Mouse (Mus musculus) heart, embryonic 14.5 days (tissue): Measurements from ENCODE around the gene Ppme1. TPM values are rescaled to one million over a fixed set of nuclear protein-coding genes. Genes with fewer than 3 reads are reported as not detected.
A peak's percentile ranks its signal among the peaks of the same experiment; 100 is the strongest.

Source experiments
- ATAC-seq: fragments of 200-750 bp; cut with Nextera tagmentation; 2 replicates; pipeline ENCODE4 v1.8.0; 2017; ENCODE audit warnings: low read depth, moderate TSS enrichment; ENCODE audit not compliant: insufficient number of reproducible peaks, insufficient read depth, low FRiP score
- H3K27ac ChIP-seq, 2 experiments: fragments of 200-500 bp in 1 of 2; fragments of 300-500 bp in 1 of 2; sonication (generic) in 1 of 2; replicated peaks in 1 of 2; 2 replicates each; pipeline ENCODE4 v1.5.1; 2012 to 2014; ENCODE audit warnings: low read depth in 2 of 2, low read length in 2 of 2, control low read depth in 1 of 2, mild to moderate bottlenecking in 1 of 2, mixed read lengths in 1 of 2; ENCODE audit not compliant: control insufficient read depth in 1 of 2, insufficient read depth in 1 of 2
- H3K27me3 ChIP-seq: fragments of 300-500 bp; sonication (generic); 2 replicates; pipeline ENCODE4 v1.6.1; 2014; ENCODE audit warnings: mild to moderate bottlenecking, low read length, control low read depth; ENCODE audit not compliant: control insufficient read depth, insufficient read depth
- H3K36me3 ChIP-seq: fragments of 300-500 bp; sonication (generic); 2 replicates; pipeline ENCODE4 v1.6.1; 2014; ENCODE audit warnings: mild to moderate bottlenecking, control low read depth, low read length, mixed read lengths; ENCODE audit not compliant: control insufficient read depth, insufficient read depth
- H3K4me1 ChIP-seq, 2 experiments: fragments of 200-500 bp in 1 of 2; fragments of 300-500 bp in 1 of 2; sonication (generic) in 1 of 2; 2 replicates each; pipeline ENCODE4 v1.6.1; 2012 to 2014; ENCODE audit warnings: low read length in 2 of 2, control low read depth in 1 of 2, mixed read lengths in 1 of 2; ENCODE audit not compliant: control insufficient read depth in 2 of 2, insufficient read depth in 2 of 2
- H3K4me2 ChIP-seq: fragments of 300-500 bp; sonication (generic); 2 replicates; pipeline ENCODE4 v1.6.1; 2014; ENCODE audit warnings: mild to moderate bottlenecking, low read length
- H3K4me3 ChIP-seq, 2 experiments: fragments of 200-500 bp in 1 of 2; fragments of 300-500 bp in 1 of 2; sonication (generic) in 1 of 2; 2 replicates each; pipeline ENCODE4 v1.5.1; 2012 to 2014; ENCODE audit warnings: low read length in 2 of 2, mild to moderate bottlenecking in 2 of 2, control low read depth in 1 of 2, low read depth in 1 of 2, moderate library complexity in 1 of 2; ENCODE audit not compliant: control insufficient read depth in 1 of 2, insufficient read depth in 1 of 2
- H3K9ac ChIP-seq: fragments of 300-500 bp; sonication (generic); 2 replicates; pipeline ENCODE4 v1.6.1; 2014; ENCODE audit warnings: mild to moderate bottlenecking, low read length
- H3K9me3 ChIP-seq: fragments of 300-500 bp; sonication (generic); 2 replicates; pipeline ENCODE4 v1.6.1; 2016; ENCODE audit warnings: low read length, control low read depth; ENCODE audit not compliant: control insufficient read depth
- WGBS: fragments of 180-500 bp; shearing (Covaris S2); extraction: QIAGEN DNeasy Blood & Tissue Kit; methylation state at CpG from one replicate; pipeline ENCODE4 v1.1.7; 2014; 5-methylcytosine and 5-hydroxymethylcytosine counted together
- polyA plus RNA-seq: library from polyadenylated mRNA; unstranded; fragments of >200 nt; fragmentation: Nextera tagmentation; extraction: Ambion mirVana; gene quantifications from 2 replicates; pipeline ENCODE4 v1.2.1, GENCODE M21; 2014

Gene Ppme1
- polyA plus RNA-seq, 1 experiment from 2014 or later, result 57.5 TPM

DNA sequence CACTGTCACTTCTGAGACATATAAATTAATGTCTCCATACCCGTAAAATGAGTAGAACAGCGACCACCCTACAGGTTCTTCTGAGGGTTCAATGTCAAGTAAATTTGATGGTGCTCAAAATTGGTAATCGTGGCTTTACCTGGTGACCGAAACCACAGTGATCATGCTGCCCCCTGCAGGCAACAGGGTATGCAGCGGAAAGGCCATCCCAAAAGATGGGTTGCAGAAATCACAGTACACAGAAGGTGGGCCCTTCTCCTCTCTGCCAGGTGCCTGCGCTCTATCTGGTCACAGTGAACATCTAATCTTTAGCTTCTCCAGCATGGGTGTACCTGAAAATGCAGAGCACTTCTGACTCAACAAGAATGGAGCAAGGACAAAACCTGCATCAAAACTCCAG lies 46.6 kb downstream of the Ppme1 start:
- 71% methylated on average over 6 of the region's 6 CpGs for WGBS
- ATAC-seq, result no peak
- H3K4me1 ChIP-seq, result no peaks in the 10 kb centered on the region; a peak in 2 of 4 replicates
- no peak overlapping the region for H3K9ac ChIP-seq
- H3K4me2 ChIP-seq, result no peak overlapping the region
- no peaks in the 10 kb centered on the region for H3K9me3 ChIP-seq
- H3K27ac ChIP-seq, result no peak overlapping the region
- H3K36me3 ChIP-seq, result peaks cover 47% of the 10 kb centered on the region
- no peak overlapping the region for H3K4me3 ChIP-seq
- no peaks in the 10 kb centered on the region for H3K27me3 ChIP-seq

DNA sequence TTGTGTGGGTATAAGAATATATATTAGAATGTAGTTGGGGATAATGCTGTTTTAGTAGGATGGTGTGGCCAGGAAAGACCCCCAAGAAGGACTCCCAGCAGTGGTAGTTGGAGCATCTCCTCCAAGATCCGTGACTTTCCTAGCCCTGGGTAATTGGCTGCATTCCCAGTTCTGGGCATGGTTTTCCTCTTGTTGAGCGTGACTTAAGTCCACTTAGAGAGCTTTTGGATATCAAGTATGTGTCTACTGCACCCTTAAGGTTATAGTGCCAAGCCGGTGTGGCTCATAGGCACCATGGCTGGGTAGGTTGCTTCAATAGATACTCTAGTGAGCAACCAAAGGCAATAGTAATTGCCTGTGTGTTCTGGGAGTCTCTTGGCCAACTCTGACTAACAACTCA lies 48.4 kb downstream of the Ppme1 start:
- no peak for ATAC-seq
- 37% methylated on average over 3 of the region's 3 CpGs for WGBS

DNA sequence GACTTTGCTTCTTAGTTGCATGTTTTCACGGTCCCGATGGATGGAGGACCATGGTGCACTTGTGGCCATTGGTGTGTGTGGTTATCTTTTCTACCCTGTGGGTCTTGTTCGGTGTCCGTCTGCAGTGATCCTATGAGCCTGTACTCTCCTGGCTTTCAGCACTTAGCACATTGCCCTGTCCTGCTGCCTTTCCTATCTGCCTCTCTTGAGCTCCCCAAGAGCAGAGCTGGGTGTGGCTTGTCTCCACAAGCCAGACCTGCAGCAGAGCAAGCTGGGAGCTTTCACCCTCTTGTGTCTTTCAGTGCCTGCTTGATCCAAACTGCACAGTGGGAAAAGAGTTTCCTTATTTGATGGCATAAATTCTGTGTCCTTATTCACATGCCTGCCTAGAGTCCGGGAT lies 54.6 kb downstream of the Ppme1 start:
- Histone ChIP-seq H3K27ac (no peak overlapping the region), H3K27me3 (no peaks in the 10 kb centered on the region), H3K9ac (no peak overlapping the region), H3K36me3 (peaks cover 14% of the 10 kb centered on the region; the same call in 1 of the 2 replicates), H3K4me2 (no peak overlapping the region), H3K4me1 (no peaks in the 10 kb centered on the region), H3K9me3 (no peaks in the 10 kb centered on the region), H3K4me3 (no peak overlapping the region)
- no peak for ATAC-seq
- 49% methylated on average over 5 of the region's 5 CpGs for WGBS

More for the DNA sequence above, 48.4 kb downstream of the Ppme1 start:
- Histone ChIP-seq H3K36me3 (peaks cover 41% of the 10 kb centered on the region), H3K4me1 (no peaks in the 10 kb centered on the region; a peak in 2 of 4 replicates), H3K4me2 (no peak overlapping the region), H3K27me3 (no peaks in the 10 kb centered on the region), H3K9ac (no peak overlapping the region), H3K4me3 (no peak overlapping the region), H3K27ac (no peak overlapping the region), H3K9me3 (no peaks in the 10 kb centered on the region)

DNA sequence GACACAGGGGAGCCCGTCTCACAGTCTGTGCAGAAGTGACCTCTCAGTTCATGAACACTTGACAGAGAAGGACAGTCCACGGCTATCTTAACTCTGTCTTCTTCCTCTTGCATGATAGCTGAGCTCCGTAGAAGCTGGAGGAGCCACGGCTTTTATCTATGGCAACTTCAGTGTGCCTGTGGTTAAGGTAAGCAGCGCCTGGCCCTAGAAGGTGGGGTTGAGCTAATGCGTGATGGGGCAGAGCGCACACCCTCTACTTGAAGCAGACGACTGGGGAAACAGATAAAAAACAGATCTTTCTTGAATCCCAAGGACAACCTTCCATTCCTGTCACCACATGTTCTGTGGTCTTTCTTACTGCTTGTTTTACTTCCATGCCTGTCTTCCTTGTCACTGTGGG lies 55.2 kb downstream of the Ppme1 start:
- Histone ChIP-seq H3K4me1 (no peaks in the 10 kb centered on the region), H3K4me3 (no peak overlapping the region), H3K9ac (no peak overlapping the region), H3K9me3 (no peaks in the 10 kb centered on the region), H3K27ac (no peak overlapping the region), H3K36me3 (peaks cover 14% of the 10 kb centered on the region; the same call in 1 of the 2 replicates), H3K4me2 (no peak overlapping the region), H3K27me3 (no peaks in the 10 kb centered on the region)
- no peak for ATAC-seq
- 52% methylated on average over 8 of the region's 8 CpGs for WGBS

DNA sequence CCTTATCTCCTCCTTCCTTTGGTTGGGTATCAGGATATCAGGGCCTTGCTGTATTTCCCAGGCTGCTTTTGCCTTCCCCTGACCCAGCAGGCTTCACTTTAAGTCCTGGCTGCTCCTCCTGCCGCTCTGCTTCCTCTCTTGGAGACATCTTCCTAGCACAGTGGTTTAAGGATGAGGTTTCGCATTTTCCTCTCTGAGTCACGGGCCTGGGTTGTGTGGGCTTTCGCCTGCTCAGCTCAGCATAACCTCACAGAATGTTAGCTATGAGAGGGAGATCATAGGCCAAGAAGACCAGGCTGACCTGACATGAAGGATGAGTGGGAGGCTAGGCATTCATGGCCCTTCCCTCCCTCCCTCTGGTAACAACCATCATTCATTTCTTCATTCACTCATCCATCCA lies 59.4 kb downstream of the Ppme1 start:
- peaks cover 14% of the 10 kb centered on the region; the same call in 1 of the 2 replicates for H3K36me3 ChIP-seq

DNA sequence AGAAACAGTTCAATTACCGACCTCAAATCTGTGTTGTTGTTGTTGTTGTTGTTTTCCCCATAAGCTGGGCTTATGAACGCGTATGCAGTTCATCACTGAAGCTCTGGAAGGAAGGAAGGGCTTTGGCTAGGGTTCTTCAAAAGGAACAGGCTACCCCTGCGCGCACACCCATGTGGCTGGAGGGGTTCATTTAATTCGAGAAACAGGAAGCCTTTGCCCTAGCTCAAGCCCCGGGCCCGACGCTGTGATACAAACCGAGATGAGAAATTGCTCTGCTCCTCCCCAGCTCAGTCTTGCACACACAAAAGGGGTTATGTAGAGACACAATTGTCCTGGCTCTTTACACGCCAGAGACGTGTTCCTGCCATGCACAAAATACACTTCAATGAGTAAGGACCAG lies 61.8 kb downstream of the Ppme1 start:
- no peaks in the 10 kb centered on the region for H3K27me3 ChIP-seq
- H3K4me1 ChIP-seq, result peaks cover 13 to 17% of the 10 kb centered on the region in 2 experiments
- H3K9ac ChIP-seq, result no peak overlapping the region
- H3K4me3 ChIP-seq, result no peak overlapping the region
- H3K4me2 ChIP-seq, result no peak overlapping the region
- H3K27ac ChIP-seq, result peak overlapping the region in 1 of 2 experiments; percentile 28; a peak in 3 of 4 replicates
- H3K36me3 ChIP-seq, result peaks cover 11% of the 10 kb centered on the region
- no peak for ATAC-seq
- H3K9me3 ChIP-seq, result no peaks in the 10 kb centered on the region
- 69% methylated on average over 12 of the region's 12 CpGs for WGBS

More for the DNA sequence above, 59.4 kb downstream of the Ppme1 start:
- Histone ChIP-seq H3K27me3 (no peaks in the 10 kb centered on the region), H3K9ac (no peak overlapping the region), H3K4me2 (no peak overlapping the region), H3K9me3 (no peaks in the 10 kb centered on the region), H3K4me3 (no peak overlapping the region), H3K27ac (no peak overlapping the region), H3K4me1 (peaks cover 13 to 17% of the 10 kb centered on the region in 2 experiments)
- no peak for ATAC-seq
- WGBS, result 61% methylated on average over 4 of the region's 4 CpGs

DNA sequence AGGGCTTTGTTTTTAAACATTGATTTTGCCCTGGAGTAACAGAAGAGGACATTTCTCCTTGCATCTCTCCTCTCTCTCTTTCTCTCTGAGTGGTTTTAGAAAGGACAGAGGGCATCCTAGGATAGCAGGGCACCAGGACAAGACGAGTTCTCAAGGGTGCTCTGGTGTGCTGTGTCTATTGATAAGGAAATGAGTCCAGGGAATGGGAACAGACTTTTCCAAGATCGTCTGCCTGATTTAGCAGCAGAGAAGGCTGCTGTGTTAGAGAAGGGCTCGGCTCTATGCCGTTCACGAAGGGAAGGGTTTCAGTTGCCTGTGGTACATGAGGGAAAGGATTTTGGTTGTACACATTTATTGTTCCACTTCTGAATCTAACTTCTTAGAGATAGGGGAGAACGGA lies 62.4 kb downstream of the Ppme1 start:
- no peak for ATAC-seq
- Histone ChIP-seq H3K9me3 (no peaks in the 10 kb centered on the region), H3K4me3 (no peak overlapping the region), H3K9ac (no peak overlapping the region), H3K4me1 (peaks cover 13 to 17% of the 10 kb centered on the region in 2 experiments), H3K4me2 (no peak overlapping the region), H3K27ac (peak overlapping the region; percentile 48 to 51; a peak in 3 of 4 replicates), H3K27me3 (no peaks in the 10 kb centered on the region), H3K36me3 (peaks cover 11% of the 10 kb centered on the region)
- WGBS, result 11% methylated on average over 6 of the region's 6 CpGs

DNA sequence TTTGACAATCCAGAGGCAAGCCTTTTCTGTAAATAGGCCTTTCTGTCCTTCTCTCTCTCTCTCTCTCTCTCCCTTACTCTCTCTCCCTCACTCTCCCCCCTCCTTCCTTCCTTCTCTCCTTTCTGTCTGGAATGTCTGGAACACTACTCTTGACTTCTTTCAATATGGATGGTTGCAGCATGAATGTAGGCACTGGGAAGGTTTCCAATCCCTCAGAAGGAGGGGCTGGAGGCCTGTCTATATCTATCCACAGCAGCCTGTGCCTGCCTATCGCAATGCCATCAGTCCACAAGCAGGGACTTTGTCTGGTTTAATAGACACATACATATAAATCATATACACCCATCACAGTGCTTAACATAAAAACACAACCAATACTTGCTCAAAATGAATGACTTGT lies 62.9 kb downstream of the Ppme1 start:
- H3K27me3 ChIP-seq, result no peaks in the 10 kb centered on the region
- H3K36me3 ChIP-seq, result peaks cover 11% of the 10 kb centered on the region
- H3K4me1 ChIP-seq, result peaks cover 13 to 17% of the 10 kb centered on the region in 2 experiments
- no peak for ATAC-seq
- peak overlapping the region in 1 of 2 experiments; percentile 59; a peak in 3 of 4 replicates for H3K27ac ChIP-seq
- H3K4me3 ChIP-seq, result no peak overlapping the region
- 28% methylated on average over 1 of the region's 1 CpGs for WGBS
- H3K4me2 ChIP-seq, result no peak overlapping the region
- no peaks in the 10 kb centered on the region for H3K9me3 ChIP-seq
- no peak overlapping the region for H3K9ac ChIP-seq
